Mouse (Mus musculus): ENCODE results near the gene Wnt16. TPM values are rescaled to one million over a fixed set of nuclear protein-coding genes. Genes with fewer than 3 reads are reported as not detected.

Gene Wnt16
- polyA plus RNA-seq, 1 experiment from 2014 or later = not detected

GRCm38 (mm10) chr6:22288737-22289460, 872 bp downstream of the Wnt16 start:
- WGBS (ENCODE audit: missing documents) = 4% methylated on average over 37 of the region's 38 CpGs
- Histone ChIP-seq H3K36me3 (ENCODE audit: inconsistent target) (no peaks in the 10 kb centered on the region), H3K79me2 (ENCODE audit: inconsistent target) (no peaks in the 10 kb centered on the region), H3K4me3 (ENCODE audit: inconsistent target) (no peak overlapping the region), H3K27ac (no peak overlapping the region)

GRCm38 (mm10) chr6:22289461-22290021, 1.5 kb downstream of the Wnt16 start:
- WGBS (ENCODE audit: missing documents) = 14% methylated on average over 21 of the region's 21 CpGs
- no peaks in the 10 kb centered on the region for H3K36me3 ChIP-seq (ENCODE audit: inconsistent target)
- no peak overlapping the region for H3K4me3 ChIP-seq (ENCODE audit: inconsistent target)
- no peak overlapping the region for H3K27ac ChIP-seq
- H3K79me2 ChIP-seq (ENCODE audit: inconsistent target) = no peaks in the 10 kb centered on the region

GRCm38 (mm10) chr6:22290790-22291189, 2.8 kb downstream of the Wnt16 start:
- WGBS (ENCODE audit: missing documents) = 90% methylated on average over 8 of the region's 8 CpGs
- no peaks in the 10 kb centered on the region for H3K79me2 ChIP-seq (ENCODE audit: inconsistent target)
- no peaks in the 10 kb centered on the region for H3K36me3 ChIP-seq (ENCODE audit: inconsistent target)
- no peak overlapping the region for H3K4me3 ChIP-seq (ENCODE audit: inconsistent target)
- no peak overlapping the region for H3K27ac ChIP-seq

DNA sequence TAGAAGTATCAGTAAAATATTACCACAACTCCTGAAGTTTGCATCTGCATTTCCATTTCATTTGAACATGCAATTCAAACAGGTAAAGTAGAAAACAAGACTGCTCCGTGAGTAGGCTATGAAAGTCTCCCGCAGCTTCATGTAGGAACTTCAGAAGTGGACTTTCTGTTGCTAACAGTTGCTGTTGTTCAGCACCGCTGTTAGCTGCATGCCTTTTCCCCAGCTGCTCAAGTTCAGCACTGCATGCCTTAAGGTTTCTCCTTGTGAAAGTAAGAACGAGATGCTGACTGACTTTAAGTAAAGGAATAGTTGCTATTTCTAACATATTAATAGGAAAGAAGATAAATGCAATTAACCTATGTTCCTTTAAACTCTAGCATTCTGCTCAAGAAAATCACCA, 4.0 kb downstream of the Wnt16 start:
- Histone ChIP-seq H3K4me3 (ENCODE audit: inconsistent target) (no peak overlapping the region), H3K36me3 (ENCODE audit: inconsistent target) (no peaks in the 10 kb centered on the region), H3K27ac (no peak overlapping the region), H3K79me2 (ENCODE audit: inconsistent target) (no peaks in the 10 kb centered on the region)
- WGBS (ENCODE audit: missing documents) = 55% methylated on average over 4 of the region's 4 CpGs

- H3K4me3 ChIP-seq (ENCODE audit: inconsistent target) = no peak overlapping the region
- 84% methylated on average over 3 of the region's 3 CpGs for WGBS (ENCODE audit: missing documents)
Measured at GRCm38 (mm10) chr6:22293922-22294321, 5.9 kb downstream of the Wnt16 start.

DNA sequence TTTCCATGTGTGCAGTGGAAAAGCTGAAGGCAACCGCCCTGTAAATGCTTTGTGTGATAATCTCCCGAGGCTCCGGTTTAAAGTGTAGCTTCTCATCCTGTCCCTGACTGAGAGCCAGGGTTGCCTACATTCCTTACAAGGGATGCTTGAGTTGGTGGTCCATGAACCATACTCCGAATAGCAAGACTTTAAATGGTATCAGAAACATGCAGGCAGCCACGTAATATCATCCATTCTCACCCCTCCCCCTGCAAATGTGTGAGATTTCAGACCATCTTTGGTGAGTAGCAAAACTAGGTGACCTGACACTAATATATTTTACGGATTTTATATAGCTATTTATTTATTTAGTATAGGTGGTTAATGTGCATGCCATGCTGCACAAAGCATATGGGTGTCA, 9.0 kb downstream of the Wnt16 start:
- H3K4me3 ChIP-seq (ENCODE audit: inconsistent target) = no peak overlapping the region
- H3K36me3 ChIP-seq (ENCODE audit: inconsistent target) = no peaks in the 10 kb centered on the region
- no peaks in the 10 kb centered on the region for H3K79me2 ChIP-seq (ENCODE audit: inconsistent target)
- WGBS (ENCODE audit: missing documents) = 93% methylated on average over 6 of the region's 6 CpGs
- H3K27ac ChIP-seq = no peak overlapping the region

More at GRCm38 (mm10) chr6:22293922-22294321, 5.9 kb downstream of the Wnt16 start:
- Histone ChIP-seq H3K36me3 (ENCODE audit: inconsistent target) (no peaks in the 10 kb centered on the region), H3K27ac (no peak overlapping the region), H3K79me2 (ENCODE audit: inconsistent target) (no peaks in the 10 kb centered on the region)

DNA sequence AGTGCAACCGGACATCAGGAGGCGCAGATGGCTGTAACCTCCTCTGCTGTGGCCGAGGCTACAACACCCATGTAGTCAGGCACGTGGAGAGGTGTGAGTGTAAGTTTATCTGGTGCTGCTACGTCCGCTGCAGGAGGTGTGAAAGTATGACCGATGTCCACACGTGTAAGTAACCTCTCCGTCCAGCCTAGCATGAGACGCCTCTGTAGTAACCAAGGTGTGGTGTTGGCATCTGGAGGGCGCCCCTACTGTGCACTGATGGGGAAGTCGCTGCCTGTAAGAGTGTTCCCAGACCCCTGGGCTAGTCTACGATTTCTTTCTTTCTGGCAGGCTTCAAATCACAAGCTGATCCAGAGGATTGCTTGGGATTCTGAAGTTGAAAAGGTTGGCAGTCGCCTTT, 10.0 kb downstream of the Wnt16 start:
- no peaks in the 10 kb centered on the region for H3K36me3 ChIP-seq (ENCODE audit: inconsistent target)
- WGBS (ENCODE audit: missing documents) = 89% methylated on average over 14 of the region's 14 CpGs
- H3K4me3 ChIP-seq (ENCODE audit: inconsistent target) = no peak overlapping the region
- no peaks in the 10 kb centered on the region for H3K79me2 ChIP-seq (ENCODE audit: inconsistent target)
- no peak overlapping the region for H3K27ac ChIP-seq

- 55% methylated on average over 13 of the region's 13 CpGs for WGBS (ENCODE audit: missing documents)
- no peak overlapping the region for H3K4me3 ChIP-seq (ENCODE audit: inconsistent target)
- H3K79me2 ChIP-seq (ENCODE audit: inconsistent target) = no peaks in the 10 kb centered on the region
- H3K27ac ChIP-seq = no peak overlapping the region
- H3K36me3 ChIP-seq (ENCODE audit: inconsistent target) = peaks cover 57% of the 10 kb centered on the region
Measured at GRCm38 (mm10) chr6:22325364-22326072, 37.5 kb downstream of the Wnt16 start.

DNA sequence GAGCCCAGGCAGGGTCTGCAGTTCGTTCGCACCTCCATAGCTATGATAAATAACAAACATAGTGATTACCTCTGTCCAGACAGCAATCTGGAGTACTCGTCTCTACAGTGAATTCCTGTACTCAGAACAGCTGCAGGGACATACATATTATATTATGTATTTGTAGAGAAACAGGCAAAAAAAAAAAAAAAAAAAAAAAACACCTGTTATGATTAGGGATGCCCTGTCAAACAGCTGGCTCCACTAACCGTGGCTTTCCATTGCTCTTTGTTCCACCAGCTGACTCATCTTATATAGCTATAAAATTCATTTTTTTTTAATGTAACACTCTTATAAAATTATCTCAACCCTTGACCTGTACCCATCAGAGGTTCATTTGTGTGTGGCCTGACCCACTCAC, 38.3 kb downstream of the Wnt16 start:
- peaks cover under 1% of the 10 kb centered on the region; the same call in 1 of the 2 replicates for H3K79me2 ChIP-seq (ENCODE audit: inconsistent target)
- H3K27ac ChIP-seq = no peak overlapping the region
- WGBS (ENCODE audit: missing documents) = 100% methylated on average over 4 of the region's 4 CpGs
- no peak overlapping the region for H3K4me3 ChIP-seq (ENCODE audit: inconsistent target)
- peaks cover 50% of the 10 kb centered on the region for H3K36me3 ChIP-seq (ENCODE audit: inconsistent target)

DNA sequence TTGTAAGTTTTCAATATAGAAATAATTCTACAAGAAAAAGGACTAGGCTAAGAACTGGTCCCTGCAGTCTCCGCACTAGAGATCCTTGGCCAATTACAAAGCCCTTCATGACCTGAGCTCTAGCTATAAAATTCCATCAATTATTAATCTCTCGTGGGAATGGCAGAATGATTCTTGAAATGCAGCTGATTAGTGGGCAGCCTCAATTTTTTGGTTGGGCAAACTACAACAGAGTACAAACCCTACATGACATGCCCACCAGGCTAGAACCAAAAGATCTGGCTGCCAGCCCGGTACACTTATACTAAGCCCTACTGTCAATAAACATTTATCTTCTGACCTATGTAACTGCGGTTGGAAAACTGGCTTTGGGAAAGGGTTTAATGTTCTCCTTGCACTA, 39.1 kb downstream of the Wnt16 start:
- Histone ChIP-seq H3K79me2 (ENCODE audit: inconsistent target) (peaks cover 9% of the 10 kb centered on the region; the same call in 1 of the 2 replicates), H3K27ac (no peak overlapping the region), H3K36me3 (ENCODE audit: inconsistent target) (peaks cover 49% of the 10 kb centered on the region), H3K4me3 (ENCODE audit: inconsistent target) (no peak overlapping the region)
- 96% methylated on average over 4 of the region's 4 CpGs for WGBS (ENCODE audit: missing documents)

DNA sequence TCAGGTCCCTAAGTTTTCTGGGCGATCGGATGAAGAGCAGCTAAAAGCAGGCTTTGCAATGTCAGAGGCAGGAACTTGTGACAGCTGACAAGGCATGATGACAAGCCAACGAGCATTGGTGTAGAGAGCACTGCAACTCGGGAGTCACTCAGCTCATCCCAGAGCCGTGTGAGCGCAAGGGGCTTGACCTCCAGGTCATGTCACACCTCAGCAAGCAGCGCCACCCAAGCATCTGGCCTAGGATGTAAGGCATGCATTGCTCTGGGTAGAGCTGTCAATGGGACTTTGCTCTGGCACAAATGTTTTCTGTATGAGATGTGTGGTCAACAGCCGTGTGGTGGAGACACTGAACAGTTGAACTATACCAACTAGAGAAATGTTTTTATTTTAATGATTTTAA, 39.9 kb downstream of the Wnt16 start:
- WGBS (ENCODE audit: missing documents) = 92% methylated on average over 8 of the region's 8 CpGs
- Histone ChIP-seq H3K79me2 (ENCODE audit: inconsistent target) (peaks cover 9% of the 10 kb centered on the region; the same call in 1 of the 2 replicates), H3K4me3 (ENCODE audit: inconsistent target) (no peak overlapping the region), H3K27ac (no peak overlapping the region), H3K36me3 (ENCODE audit: inconsistent target) (peaks cover 45% of the 10 kb centered on the region)

GRCm38 (mm10) chr6:22330169-22330960, 42.3 kb downstream of the Wnt16 start:
- Histone ChIP-seq H3K79me2 (ENCODE audit: inconsistent target) (peaks cover 9% of the 10 kb centered on the region; the same call in 1 of the 2 replicates), H3K36me3 (ENCODE audit: inconsistent target) (peaks cover 33% of the 10 kb centered on the region; the same call in 1 of the 2 replicates), H3K27ac (no peak overlapping the region), H3K4me3 (ENCODE audit: inconsistent target) (no peak overlapping the region)
- WGBS (ENCODE audit: missing documents) = 97% methylated on average over 13 of the region's 13 CpGs

- H3K36me3 ChIP-seq (ENCODE audit: inconsistent target) = peaks cover 36% of the 10 kb centered on the region
- H3K79me2 ChIP-seq (ENCODE audit: inconsistent target) = peaks cover 10% of the 10 kb centered on the region; the same call in 1 of the 2 replicates
- H3K27ac ChIP-seq = no peak overlapping the region
- no peak overlapping the region for H3K4me3 ChIP-seq (ENCODE audit: inconsistent target)
- WGBS (ENCODE audit: missing documents) = 93% methylated on average over 2 of the region's 2 CpGs
Measured at GRCm38 (mm10) chr6:22332548-22332947, 44.5 kb downstream of the Wnt16 start.

- Histone ChIP-seq H3K4me3 (ENCODE audit: inconsistent target) (no peak overlapping the region), H3K36me3 (ENCODE audit: inconsistent target) (peaks cover 41% of the 10 kb centered on the region), H3K27ac (no peak overlapping the region), H3K79me2 (ENCODE audit: inconsistent target) (peaks cover 59% of the 10 kb centered on the region)
- 89% methylated on average over 15 of the region's 15 CpGs for WGBS (ENCODE audit: missing documents)
Measured at GRCm38 (mm10) chr6:22339763-22340542, 51.9 kb downstream of the Wnt16 start.

All from macrophage (primary cell).